Mouse (Mus musculus): ENCODE data around the gene Elovl1. TPM values are rescaled to one million over a fixed set of nuclear protein-coding genes. Genes with fewer than 3 reads are reported as not detected.

Gene Elovl1
- polyA plus RNA-seq, 1 experiment from 2014 or later = 36.6 TPM

GRCm38 (mm10) chr4:118445088-118445487 is 17.2 kb downstream of the Elovl1 start:
- H3K9me3 ChIP-seq (ENCODE audit: control insufficient read depth, low read length) = no peaks in the 10 kb centered on the region
- no peak overlapping the region for H3K9ac ChIP-seq (ENCODE audit: low read depth, low read length)
- no peaks in the 10 kb centered on the region for H3K36me3 ChIP-seq (ENCODE audit: control insufficient read depth, insufficient read depth, low read length)
- no peaks in the 10 kb centered on the region for H3K27me3 ChIP-seq (replicated peaks; ENCODE audit: control insufficient read depth, insufficient read depth, low read length)
- WGBS = 87% methylated on average over 10 of the region's 10 CpGs
- no peak for ATAC-seq
- H3K4me2 ChIP-seq (ENCODE audit: low read length) = no peak overlapping the region
- H3K4me1 ChIP-seq (ENCODE audit: control insufficient read depth, insufficient read depth, low read depth, low read length) = peaks cover 10% of the 10 kb centered on the region
- H3K27ac ChIP-seq (ENCODE audit: low read depth, low read length) = no peak overlapping the region
- H3K4me3 ChIP-seq (ENCODE audit: low read length) = no peak overlapping the region

- H3K27me3 ChIP-seq (replicated peaks; ENCODE audit: control insufficient read depth, insufficient read depth, low read length) = no peaks in the 10 kb centered on the region
- H3K4me3 ChIP-seq (ENCODE audit: low read length) = peak overlapping the region; percentile 49
- H3K9me3 ChIP-seq (ENCODE audit: control insufficient read depth, low read length) = no peaks in the 10 kb centered on the region
- ATAC-seq = peak; percentile 84
- 0 out of 2 replicates have a peak overlapping the region, but pooled peaks have one; percentile 13 for H3K27ac ChIP-seq (ENCODE audit: low read depth, low read length)
- no peaks in the 10 kb centered on the region for H3K36me3 ChIP-seq (ENCODE audit: control insufficient read depth, insufficient read depth, low read length)
- H3K4me1 ChIP-seq (ENCODE audit: control insufficient read depth, insufficient read depth, low read depth, low read length) = peaks cover 10% of the 10 kb centered on the region
- peak overlapping the region; percentile 94 for H3K4me2 ChIP-seq (ENCODE audit: low read length)
- 21% methylated on average over 18 of the region's 18 CpGs for WGBS
- H3K9ac ChIP-seq (ENCODE audit: low read depth, low read length) = peak overlapping the region; percentile 66
Observed at GRCm38 (mm10) chr4:118445781-118446414, 18.0 kb downstream of the Elovl1 start.

GRCm38 (mm10) chr4:118446415-118447153 is 18.7 kb downstream of the Elovl1 start:
- ATAC-seq = peak; percentile 68
- no peaks in the 10 kb centered on the region for H3K9me3 ChIP-seq (ENCODE audit: control insufficient read depth, low read length)
- peak overlapping the region; percentile 49 for H3K4me3 ChIP-seq (ENCODE audit: low read length)
- no peaks in the 10 kb centered on the region for H3K36me3 ChIP-seq (ENCODE audit: control insufficient read depth, insufficient read depth, low read length)
- 19% methylated on average over 24 of the region's 24 CpGs for WGBS
- H3K9ac ChIP-seq (ENCODE audit: low read depth, low read length) = peak overlapping the region; percentile 66
- 0 out of 2 replicates have a peak overlapping the region, but pooled peaks have one; percentile 13 for H3K27ac ChIP-seq (ENCODE audit: low read depth, low read length)
- H3K4me2 ChIP-seq (ENCODE audit: low read length) = peak overlapping the region; percentile 94
- H3K27me3 ChIP-seq (replicated peaks; ENCODE audit: control insufficient read depth, insufficient read depth, low read length) = no peaks in the 10 kb centered on the region
- H3K4me1 ChIP-seq (ENCODE audit: control insufficient read depth, insufficient read depth, low read depth, low read length) = peaks cover 10% of the 10 kb centered on the region

- Histone ChIP-seq H3K4me2 (ENCODE audit: low read length) (no peak within 1 kb of the TSS), H3K9ac (ENCODE audit: low read depth, low read length) (no peak within 1 kb of the TSS), H3K4me3 (ENCODE audit: low read length) (no peak within 1 kb of the TSS), H3K27ac (ENCODE audit: low read depth, low read length) (no peak within 1 kb of the TSS), H3K9me3 (ENCODE audit: control insufficient read depth, low read length) (no peaks in the 10 kb centered on the region), H3K4me1 (ENCODE audit: control insufficient read depth, insufficient read depth, low read depth, low read length) (no peaks in the 10 kb centered on the region), H3K27me3 (replicated peaks; ENCODE audit: control insufficient read depth, insufficient read depth, low read length) (no peaks in the 10 kb centered on the region), H3K36me3 (ENCODE audit: control insufficient read depth, insufficient read depth, low read length) (no peaks in the 10 kb centered on the region)
- WGBS = 72% methylated on average over 9 of the region's 9 CpGs
- ATAC-seq = no peak
Observed at GRCm38 (mm10) chr4:118457345-118457975, 29.6 kb downstream of the Elovl1 start, which contains the start of gene Mpl. Gene Mpl (minus strand): TSS chr4:118457513.

GRCm38 (mm10) chr4:118464956-118465355 is 37.1 kb downstream of the Elovl1 start:
- Histone ChIP-seq H3K9me3 (ENCODE audit: control insufficient read depth, low read length) (peaks cover 4% of the 10 kb centered on the region), H3K9ac (ENCODE audit: low read depth, low read length) (no peak overlapping the region), H3K4me1 (ENCODE audit: control insufficient read depth, insufficient read depth, low read depth, low read length) (no peaks in the 10 kb centered on the region), H3K27ac (ENCODE audit: low read depth, low read length) (no peak overlapping the region), H3K27me3 (replicated peaks; ENCODE audit: control insufficient read depth, insufficient read depth, low read length) (no peaks in the 10 kb centered on the region), H3K4me2 (ENCODE audit: low read length) (no peak overlapping the region), H3K36me3 (ENCODE audit: control insufficient read depth, insufficient read depth, low read length) (no peaks in the 10 kb centered on the region), H3K4me3 (ENCODE audit: low read length) (no peak overlapping the region)
- WGBS = 95% methylated on average over 3 of the region's 3 CpGs
- no peak for ATAC-seq

- Histone ChIP-seq H3K9me3 (ENCODE audit: control insufficient read depth, low read length) (peaks cover 4% of the 10 kb centered on the region), H3K4me1 (ENCODE audit: control insufficient read depth, insufficient read depth, low read depth, low read length) (no peaks in the 10 kb centered on the region), H3K27ac (ENCODE audit: low read depth, low read length) (no peak overlapping the region), H3K4me3 (ENCODE audit: low read length) (no peak overlapping the region), H3K36me3 (ENCODE audit: control insufficient read depth, insufficient read depth, low read length) (no peaks in the 10 kb centered on the region), H3K4me2 (ENCODE audit: low read length) (no peak overlapping the region), H3K27me3 (replicated peaks; ENCODE audit: control insufficient read depth, insufficient read depth, low read length) (no peaks in the 10 kb centered on the region), H3K9ac (ENCODE audit: low read depth, low read length) (no peak overlapping the region)
- ATAC-seq = no peak
- whole genome bisulfite sequencing = 57% methylated on average over 11 of the region's 11 CpGs
Observed at GRCm38 (mm10) chr4:118465697-118466163, 37.8 kb downstream of the Elovl1 start.

GRCm38 (mm10) chr4:118471281-118471680 is 43.4 kb downstream of the Elovl1 start:
- H3K9ac ChIP-seq (ENCODE audit: low read depth, low read length) = no peak overlapping the region
- ATAC-seq = no peak
- H3K27me3 ChIP-seq (replicated peaks; ENCODE audit: control insufficient read depth, insufficient read depth, low read length) = no peaks in the 10 kb centered on the region
- peaks cover 4% of the 10 kb centered on the region for H3K9me3 ChIP-seq (ENCODE audit: control insufficient read depth, low read length)
- H3K4me2 ChIP-seq (ENCODE audit: low read length) = no peak overlapping the region
- WGBS = 84% methylated on average over 6 of the region's 6 CpGs
- H3K4me1 ChIP-seq (ENCODE audit: control insufficient read depth, insufficient read depth, low read depth, low read length) = no peaks in the 10 kb centered on the region
- H3K27ac ChIP-seq (ENCODE audit: low read depth, low read length) = no peak overlapping the region
- no peaks in the 10 kb centered on the region for H3K36me3 ChIP-seq (ENCODE audit: control insufficient read depth, insufficient read depth, low read length)
- no peak overlapping the region for H3K4me3 ChIP-seq (ENCODE audit: low read length)

GRCm38 (mm10) chr4:118472687-118473086 is 44.8 kb downstream of the Elovl1 start:
- no peaks in the 10 kb centered on the region for H3K36me3 ChIP-seq (ENCODE audit: control insufficient read depth, insufficient read depth, low read length)
- H3K4me1 ChIP-seq (ENCODE audit: control insufficient read depth, insufficient read depth, low read depth, low read length) = no peaks in the 10 kb centered on the region
- WGBS = 93% methylated on average over 11 of the region's 11 CpGs
- H3K27ac ChIP-seq (ENCODE audit: low read depth, low read length) = no peak overlapping the region
- H3K27me3 ChIP-seq (replicated peaks; ENCODE audit: control insufficient read depth, insufficient read depth, low read length) = no peaks in the 10 kb centered on the region
- peaks cover 4% of the 10 kb centered on the region for H3K9me3 ChIP-seq (ENCODE audit: control insufficient read depth, low read length)
- H3K4me3 ChIP-seq (ENCODE audit: low read length) = no peak overlapping the region
- H3K4me2 ChIP-seq (ENCODE audit: low read length) = no peak overlapping the region
- no peak for ATAC-seq
- no peak overlapping the region for H3K9ac ChIP-seq (ENCODE audit: low read depth, low read length)
